Comparison of ENCODE assay signal across 18 mouse cellular contexts in the genomic region with DNA sequence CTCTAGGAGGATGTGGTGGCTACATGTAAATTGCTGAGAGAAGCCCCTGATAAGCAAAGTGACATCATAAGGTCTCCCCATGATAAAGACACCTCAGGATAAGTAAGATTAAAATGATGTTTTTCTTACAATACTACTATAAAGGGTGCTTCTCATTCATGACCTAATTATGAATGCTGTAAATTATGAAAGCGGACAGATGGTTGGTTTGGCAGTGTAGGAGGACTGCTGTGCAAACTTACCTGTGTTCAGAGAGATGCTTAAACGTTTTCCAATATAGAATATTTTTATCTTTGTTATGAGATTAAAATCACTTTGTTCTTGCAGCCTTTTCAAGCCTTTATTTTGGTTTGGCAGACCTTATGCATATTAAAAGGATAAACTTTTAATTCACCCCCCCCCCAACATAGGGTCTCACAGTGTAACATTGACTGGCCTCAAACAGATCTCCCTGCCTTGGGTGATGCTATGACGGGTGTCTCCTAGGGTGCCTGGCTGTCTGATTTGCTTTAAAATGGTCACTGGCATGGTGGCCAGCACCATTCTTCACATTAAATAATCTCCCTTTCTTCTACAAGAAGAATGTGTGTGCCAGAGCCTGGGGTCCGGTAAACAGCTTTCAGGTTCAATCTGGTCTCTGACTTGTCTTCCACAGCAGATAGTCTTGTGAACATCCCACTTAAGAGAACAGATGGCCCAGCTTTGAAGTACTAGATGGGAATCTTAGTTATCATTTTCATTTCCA.
A peak's percentile ranks its signal among the peaks of the same experiment; 100 is the strongest.
DNase-seq lines count a peak whose midpoint lies in the region; ATAC-seq lines count a peak whose summit lies in the region.
"Had no signal": no experiment of that assay in that cellular context is flagged by ENCODE, and none has a peak within 500 bp of the region (broad histone marks: within the 10 kb centered on the region; RNA-seq: fewer than 3 reads in every experiment).

No protein-coding gene starts in this region.

- no peak for DNase-seq in cerebellum, postnatal 4 days (ENCODE audit: low spot score in 2 of 2)
- peak; percentile 62 for DNase-seq in brain, adult 2 months (ENCODE audit: low read depth, low spot score)
- DNase-seq in cerebellum, adult 9-10 months = peak; percentile 52
- DNase-seq in cerebellum, postnatal 25 days = peak; percentile 29 to 44
- DNase-seq in right cerebral cortex, postnatal 25 days = no peak
- DNase-seq in adrenal gland, adult (ENCODE audit: inconsistent age in 2 of 2, low spot score in 1 of 2) = no peak
- DNase-seq: adrenal gland, postnatal 14 days; B cell, adult 2 months; gastrocnemius, postnatal 10 days; heart, adult 18-20 months; heart, postnatal 10 days; heart, postnatal 4 days had no signal

- ATAC-seq in cerebellum, adult (ENCODE audit: insufficient number of reproducible peaks, low FRiP score, low TSS enrichment) = 0 out of 2 replicates have a peak, but pooled peaks have one; percentile 56
- ATAC-seq: CD4-positive, CD25-positive, alpha-beta regulatory T cell, adult 4 months; forebrain, embryonic 14.5 days; hindbrain, embryonic 16.5 days; inflammation-experienced regulatory T-cells, adult 6 months; intestine, postnatal 0 days had no signal

Comparison
In these comparisons a context has a peak if more than half of its experiments do, and no peak if none do; other contexts are left out.
1. DNase-seq: peak in brain, adult 2 months (single experiment), cerebellum, adult 9-10 months (single experiment) and cerebellum, postnatal 25 days (2 of 2); none in cerebellum, postnatal 4 days (0 of 2), right cerebral cortex, postnatal 25 days (single experiment) and adrenal gland, adult (0 of 2).